Mouse (Mus musculus): ENCODE measurements around the gene Pmepa1.

Pmepa1 gene

GRCm38 (mm10) chr2:173276859-173277258, 526 bp upstream of the Pmepa1 start:
- peak; percentile 80 for DNase-seq (ENCODE audit: low read depth, low spot score)

GRCm38 (mm10) chr2:173275343-173276201, 761 bp downstream of the Pmepa1 start:
- peak; percentile 64 for DNase-seq (ENCODE audit: low read depth, low spot score)

- DNase-seq (ENCODE audit: low read depth, low spot score) = no peak
Measured at GRCm38 (mm10) chr2:173274428-173275342, 1.6 kb downstream of the Pmepa1 start.

DNA sequence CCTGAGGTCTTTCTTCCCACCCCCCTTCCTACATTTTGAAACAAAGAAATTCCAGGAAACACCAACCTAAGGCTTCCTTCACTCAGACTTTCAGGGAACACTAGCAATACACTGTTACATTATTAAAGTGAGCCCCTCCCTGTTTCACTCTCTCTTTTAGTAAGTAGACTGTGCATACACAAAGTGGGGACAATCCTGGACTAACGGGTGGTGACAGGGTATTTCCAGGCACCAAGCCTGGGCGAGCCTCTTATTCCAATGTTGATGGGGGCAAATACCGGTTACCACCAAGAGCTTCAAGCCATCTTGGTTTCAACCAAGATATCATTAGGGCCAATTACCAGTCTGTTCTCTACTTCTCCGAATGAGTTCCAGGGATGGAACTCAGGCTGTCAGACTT, 2.4 kb downstream of the Pmepa1 start:
- no peak for DNase-seq (ENCODE audit: low read depth, low spot score)

- DNase-seq (ENCODE audit: low read depth, low spot score) = no peak
Measured at GRCm38 (mm10) chr2:173272354-173272900, 3.9 kb downstream of the Pmepa1 start.

DNA sequence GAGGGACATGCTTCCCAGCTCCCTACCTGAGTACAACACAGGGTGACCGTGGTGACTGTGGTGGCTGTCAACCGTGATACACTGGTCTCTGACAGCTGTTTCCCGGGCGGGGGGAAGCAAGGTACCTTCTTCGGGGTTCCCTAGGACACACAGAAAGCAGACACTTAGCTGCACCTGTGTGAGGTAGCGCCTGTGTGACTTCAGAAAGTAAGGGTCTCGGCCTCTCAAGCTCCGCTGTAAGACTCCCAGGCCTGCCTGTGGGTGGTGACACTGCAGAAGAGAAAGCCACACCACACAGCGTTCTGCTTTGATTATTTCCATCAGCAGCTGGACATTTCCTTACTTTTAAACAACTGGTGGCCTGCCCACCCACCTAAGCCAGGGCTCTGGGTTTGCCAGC, 4.8 kb downstream of the Pmepa1 start:
- DNase-seq (ENCODE audit: low read depth, low spot score) = no peak

GRCm38 (mm10) chr2:173270601-173271248, 5.6 kb downstream of the Pmepa1 start:
- no peak for DNase-seq (ENCODE audit: low read depth, low spot score)

DNA sequence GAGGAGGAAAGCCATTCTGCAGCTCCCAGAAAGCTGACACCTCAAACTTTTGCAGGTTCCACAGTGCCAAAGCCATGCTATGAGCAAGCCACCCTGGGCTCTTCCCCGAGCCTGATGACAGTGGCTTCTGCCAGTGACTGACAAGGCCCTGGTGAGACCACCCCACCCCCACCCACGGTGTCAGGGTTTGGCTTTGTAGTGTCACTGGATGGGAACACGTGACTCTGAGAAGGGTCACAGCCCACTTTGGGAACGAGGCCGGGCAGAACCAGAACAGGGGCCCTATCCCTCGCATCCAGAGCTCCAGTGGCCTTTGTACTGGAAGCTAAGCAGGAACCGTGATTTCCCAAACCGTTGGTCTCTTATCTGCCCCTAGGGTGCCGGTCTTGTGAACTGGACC, 6.1 kb downstream of the Pmepa1 start:
- no peak for DNase-seq (ENCODE audit: low read depth, low spot score)

- no peak for DNase-seq (ENCODE audit: low read depth, low spot score)
Measured at GRCm38 (mm10) chr2:173267562-173267961, 8.8 kb downstream of the Pmepa1 start.

DNA sequence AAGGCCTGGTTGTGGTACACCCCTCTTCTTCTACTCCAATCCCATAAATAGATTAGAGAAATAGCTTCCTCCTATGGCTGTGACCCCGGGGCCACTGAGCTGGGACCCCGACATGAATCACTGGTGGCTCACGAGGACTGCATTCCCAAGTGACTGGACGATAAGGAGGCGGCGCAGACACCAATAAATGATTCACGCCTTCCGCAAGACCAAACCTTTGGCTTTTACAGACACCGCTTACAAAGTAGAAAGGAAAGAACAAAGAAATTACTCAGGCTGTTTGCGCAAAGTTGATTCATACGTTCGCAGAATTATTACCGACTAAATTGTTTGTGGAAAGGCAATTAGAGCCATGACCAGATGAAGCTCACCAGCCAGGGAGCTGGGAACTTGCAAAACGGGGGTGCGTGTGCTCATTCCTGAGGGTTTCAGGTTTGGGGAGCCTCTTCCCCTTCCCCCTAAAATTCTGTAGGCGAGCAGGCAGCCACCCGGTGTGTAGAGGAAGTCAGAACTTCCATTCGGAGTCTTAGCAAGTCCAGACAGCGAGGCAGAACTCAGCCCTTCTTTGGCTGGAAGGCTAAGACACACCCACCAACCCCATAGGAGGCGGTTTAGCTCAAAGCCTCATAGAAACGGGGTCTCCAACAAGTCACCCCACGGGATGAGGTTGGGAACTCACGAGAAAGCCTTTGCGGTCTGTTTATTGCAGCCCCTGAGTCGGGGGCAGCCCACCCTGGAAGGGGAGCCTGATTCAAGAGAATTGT, 9.8 kb downstream of the Pmepa1 start:
- peak; percentile 56 for DNase-seq (ENCODE audit: low read depth, low spot score)

DNA sequence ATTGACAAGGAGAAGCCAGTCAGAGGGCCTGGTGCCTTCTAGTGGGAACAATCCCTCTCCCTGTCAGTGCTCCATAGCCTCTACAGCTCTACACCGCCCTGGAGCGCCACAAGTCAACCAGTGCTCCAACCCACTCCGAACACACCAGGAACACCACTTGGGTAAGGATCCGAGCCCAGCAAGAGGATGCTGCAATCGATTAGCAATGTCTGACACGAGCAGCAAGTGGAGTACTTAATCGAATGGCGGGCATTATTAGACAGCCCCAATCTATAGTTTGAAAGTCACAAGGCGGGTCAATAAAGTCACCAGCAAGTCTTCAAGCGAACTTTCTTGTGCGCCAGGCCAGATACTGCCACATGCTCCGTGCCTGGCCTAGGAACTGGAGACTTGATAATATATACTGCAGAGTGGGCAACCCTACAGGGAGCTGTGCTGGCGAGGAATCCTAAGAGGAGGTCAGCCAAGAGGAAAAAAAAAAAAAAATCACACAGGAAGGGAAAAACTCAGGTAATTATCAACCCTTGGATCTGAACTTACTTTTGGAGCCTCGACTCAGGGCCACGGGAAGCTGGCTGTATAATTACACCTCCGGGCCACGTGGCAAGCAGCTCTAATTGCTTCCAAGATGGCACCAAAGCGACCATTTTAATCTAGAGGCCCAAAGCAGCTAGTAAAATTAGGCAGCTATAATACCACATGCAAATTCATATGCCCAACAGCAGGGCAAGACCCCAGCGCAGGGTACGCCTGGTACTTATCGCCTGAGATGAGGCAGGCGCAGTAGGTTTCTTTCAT, 10.7 kb downstream of the Pmepa1 start:
- no peak for DNase-seq (ENCODE audit: low read depth, low spot score)

- peak; percentile 84 for DNase-seq (ENCODE audit: low read depth, low spot score)
Measured at GRCm38 (mm10) chr2:173264467-173265128, 11.7 kb downstream of the Pmepa1 start.

GRCm38 (mm10) chr2:173263636-173264330, 12.6 kb downstream of the Pmepa1 start:
- no peak for DNase-seq (ENCODE audit: low read depth, low spot score)

DNA sequence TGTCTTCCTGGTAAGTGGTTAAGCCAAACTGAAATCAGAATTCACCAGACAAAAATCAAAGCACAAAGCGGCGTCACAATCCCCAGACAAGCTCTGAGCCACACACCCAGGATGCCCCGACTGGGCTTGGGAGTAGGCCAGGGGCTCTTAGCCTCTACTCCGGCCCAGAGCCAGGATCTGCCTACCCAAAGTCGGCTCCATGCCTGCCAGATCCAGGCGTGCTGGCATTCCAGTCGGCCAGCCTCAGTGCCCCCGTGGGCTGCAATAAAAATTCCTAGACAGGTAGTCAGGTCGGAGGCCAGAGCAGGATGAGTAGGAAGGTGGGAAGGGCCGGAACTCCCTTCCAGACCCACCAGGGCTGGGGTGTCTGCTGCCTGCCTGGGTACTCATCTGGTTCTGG, 14.8 kb downstream of the Pmepa1 start:
- DNase-seq (ENCODE audit: low read depth, low spot score) = no peak

GRCm38 (mm10) chr2:173258459-173259091, 17.8 kb downstream of the Pmepa1 start:
- DNase-seq (ENCODE audit: low read depth, low spot score) = no peak

DNA sequence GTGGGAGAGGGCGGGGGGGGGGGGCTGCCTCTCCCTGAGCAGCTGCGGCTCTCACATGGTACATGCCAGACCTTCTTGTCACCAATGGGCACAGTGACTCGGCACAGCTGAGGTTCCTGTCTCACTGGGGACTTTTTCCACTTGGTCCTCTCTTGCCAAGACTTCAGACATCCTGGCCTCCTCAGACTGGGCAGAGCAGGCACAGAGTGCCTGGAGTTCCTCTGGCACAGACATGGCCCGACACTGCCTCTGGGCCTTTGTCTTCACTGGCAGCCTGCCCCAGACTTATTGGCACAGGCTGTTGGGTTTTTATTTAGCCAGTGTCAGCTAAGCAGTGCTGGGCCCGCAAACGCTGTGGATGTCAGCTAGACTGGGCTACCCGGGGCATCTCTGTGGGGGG, 18.7 kb downstream of the Pmepa1 start:
- DNase-seq (ENCODE audit: low read depth, low spot score) = no peak

DNA sequence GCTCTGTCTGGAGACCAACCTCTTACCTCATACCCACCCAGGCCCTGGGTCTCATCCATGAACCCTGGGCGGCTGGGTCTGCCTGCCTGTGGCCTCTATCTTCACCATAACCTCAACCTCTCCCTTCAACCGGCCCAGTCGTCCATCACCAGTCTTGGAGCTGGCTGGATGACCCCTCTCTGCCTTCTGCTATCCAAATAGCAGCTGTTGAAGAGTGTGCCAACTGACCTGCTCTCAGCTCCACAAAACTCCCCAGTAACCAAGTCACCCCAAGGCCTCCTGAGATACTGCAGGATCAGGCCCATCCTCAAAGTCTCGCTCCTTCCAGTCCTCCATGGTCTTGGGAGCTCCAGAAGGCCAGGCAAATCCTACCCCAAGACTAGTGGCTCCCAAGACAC, 19.8 kb downstream of the Pmepa1 start:
- no peak for DNase-seq (ENCODE audit: low read depth, low spot score)

DNA sequence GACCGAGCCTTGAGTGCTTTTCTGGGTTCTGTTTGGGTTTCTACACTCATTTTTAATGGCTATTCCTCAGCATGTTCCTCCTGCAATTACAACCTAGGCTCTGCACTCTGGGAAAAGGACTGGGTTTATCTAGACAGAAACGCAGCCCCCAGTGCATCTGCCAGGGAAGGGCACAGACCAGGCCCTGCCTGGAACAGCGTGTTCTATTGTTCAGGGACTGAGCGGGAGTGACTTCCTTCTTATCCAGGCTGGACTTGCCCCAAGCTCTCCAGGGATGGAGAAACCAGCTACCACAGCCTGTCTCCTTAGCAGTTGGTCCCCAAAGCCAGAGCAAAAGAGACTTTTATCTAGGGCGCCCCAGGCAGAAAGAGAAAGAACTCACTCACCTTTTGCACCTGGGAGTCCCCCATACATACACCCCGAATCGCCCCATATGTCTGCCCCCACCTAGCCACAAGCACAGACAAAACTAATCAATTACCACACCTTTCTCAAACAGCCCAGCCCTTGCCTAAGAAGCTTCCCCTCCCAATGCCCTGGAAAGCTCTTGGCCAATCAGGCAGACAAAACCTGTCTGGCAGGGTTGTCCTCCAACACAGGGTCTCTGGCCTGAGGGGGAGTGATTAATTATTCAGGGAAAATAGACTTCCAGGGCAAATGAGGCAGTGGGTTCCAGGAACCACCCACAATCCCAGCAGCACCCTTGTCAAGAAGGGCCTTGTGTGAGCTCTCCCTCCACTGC, 20.4 kb downstream of the Pmepa1 start:
- no peak for DNase-seq (ENCODE audit: low read depth, low spot score)

Measured in R1 (cell line).